Mouse (Mus musculus): ENCODE results near the gene Sdhd. TPM values are rescaled to one million over a fixed set of nuclear protein-coding genes. Genes with fewer than 3 reads are reported as not detected.
A peak's percentile ranks its signal among the peaks of the same experiment; 100 is the strongest.

Gene Sdhd
- polyA plus RNA-seq, 1 experiment from 2014 or later: 568 TPM

DNA sequence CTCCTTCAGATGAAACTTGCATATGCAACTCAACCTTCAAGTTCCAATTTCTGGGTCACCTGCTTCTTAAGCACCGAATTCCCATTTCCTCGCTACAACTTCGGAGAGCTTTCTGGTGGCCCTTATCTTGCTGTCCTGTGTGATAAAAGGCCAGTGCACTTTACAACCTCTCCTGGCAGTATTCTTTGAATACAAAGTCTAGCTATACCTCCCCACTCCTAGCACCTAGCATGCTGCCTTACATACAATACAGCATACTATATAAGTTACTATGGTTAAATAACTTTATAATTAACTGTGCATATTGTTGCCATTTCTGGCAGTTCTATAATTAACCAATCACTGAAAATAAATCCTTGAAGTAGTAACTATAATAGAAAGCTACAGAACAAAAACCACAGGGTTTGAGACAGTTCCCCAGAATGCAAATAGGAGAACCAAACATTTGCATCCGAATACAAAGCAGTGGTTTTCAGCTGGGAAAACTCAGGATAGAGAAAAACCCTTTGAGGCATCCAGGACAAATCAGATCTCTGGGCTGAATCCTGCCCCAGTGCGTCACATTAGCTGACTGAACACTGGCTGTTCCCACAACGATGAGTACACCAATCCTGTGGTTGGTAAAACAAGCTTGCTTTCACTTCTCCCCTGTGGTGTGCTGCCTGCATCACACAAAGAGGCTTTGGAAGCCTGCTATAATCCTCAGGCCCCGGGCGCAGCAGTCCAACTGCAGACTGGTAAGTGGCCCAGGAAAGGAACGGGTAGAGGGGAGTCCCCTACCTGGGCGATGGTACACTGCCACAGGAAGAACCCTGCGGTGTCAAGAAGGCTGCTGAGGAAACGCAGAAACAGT, 49.1 kb downstream of the Sdhd start, which contains the start of gene Il18:
Gene Il18, plus strand, starts transcription at position 587 of the 853 bp plus-strand sequence.
- WGBS: 21% methylated on average over 12 of the region's 12 CpGs
- no peak for ATAC-seq (ENCODE audit: extremely low read depth, insufficient number of reproducible peaks, low FRiP score, low TSS enrichment)
- peak within 1 kb of the TSS; percentile 19 for H3K4me3 ChIP-seq

DNA sequence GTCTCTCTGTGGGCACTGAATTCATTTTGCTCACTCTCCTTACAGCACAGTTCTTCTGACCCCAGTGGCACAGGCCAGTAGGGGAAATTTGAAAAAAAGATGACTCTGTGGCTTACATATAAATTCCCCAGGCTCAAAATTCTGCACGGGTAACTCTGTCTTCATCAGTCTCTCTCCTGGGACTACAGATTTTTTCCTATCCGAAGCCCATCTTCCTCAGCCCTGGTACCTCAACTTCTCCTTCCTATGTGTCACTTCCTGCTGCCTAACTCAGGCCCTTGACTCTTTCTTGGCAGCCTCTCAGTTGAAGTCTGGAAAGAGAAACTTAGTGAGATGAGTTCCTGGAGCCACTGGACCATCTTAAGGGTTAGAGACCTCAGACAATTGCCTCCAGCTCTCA, 50.1 kb downstream of the Sdhd start:
- Histone ChIP-seq H3K27me3 (replicated peaks) (no peaks in the 10 kb centered on the region), H3K4me1 (no peaks in the 10 kb centered on the region), H3K4me3 (no peak overlapping the region), H3K9me3 (no peaks in the 10 kb centered on the region), H3K27ac (replicated peaks) (no peak overlapping the region), H3K9ac (no peak overlapping the region), H3K36me3 (no peaks in the 10 kb centered on the region), H3K4me2 (no peak overlapping the region)
- no peak for ATAC-seq (ENCODE audit: extremely low read depth, insufficient number of reproducible peaks, low FRiP score, low TSS enrichment)
- WGBS: 60% methylated on average over 2 of the region's 2 CpGs

More for the DNA sequence above, 49.1 kb downstream of the Sdhd start, which contains the start of gene Il18:
- no peak within 1 kb of the TSS for H3K27ac ChIP-seq (replicated peaks)
- H3K9ac ChIP-seq: peak within 1 kb of the TSS; percentile 54; the same call in 1 of the 2 replicates
- H3K4me2 ChIP-seq: peak within 1 kb of the TSS; percentile 46
- H3K4me1 ChIP-seq: no peaks in the 10 kb centered on the region
- no peaks in the 10 kb centered on the region for H3K36me3 ChIP-seq
- H3K27me3 ChIP-seq (replicated peaks): no peaks in the 10 kb centered on the region
- H3K9me3 ChIP-seq: no peaks in the 10 kb centered on the region

DNA sequence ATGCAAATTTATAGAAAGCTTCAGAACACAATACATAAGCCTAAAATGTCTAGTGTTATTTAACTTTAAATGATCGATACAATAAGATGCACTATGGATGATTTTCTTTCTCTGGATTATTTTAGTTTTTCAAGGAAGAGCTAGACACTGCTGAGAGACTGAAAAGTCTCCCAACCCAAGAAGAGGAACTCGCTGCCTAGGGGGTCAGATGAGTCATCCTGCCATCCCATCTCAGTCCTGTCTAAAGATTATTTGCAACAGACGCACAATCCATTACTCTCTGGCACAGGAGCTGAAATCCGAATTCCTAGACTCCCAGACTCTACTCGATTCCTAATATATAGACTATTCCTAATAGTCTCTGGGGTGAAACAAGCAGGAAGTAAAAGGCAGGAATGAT, 51.4 kb downstream of the Sdhd start:
- H3K36me3 ChIP-seq: no peaks in the 10 kb centered on the region
- ATAC-seq (ENCODE audit: extremely low read depth, insufficient number of reproducible peaks, low FRiP score, low TSS enrichment): no peak
- no peak overlapping the region for H3K9ac ChIP-seq
- 65% methylated on average over 5 of the region's 5 CpGs for WGBS
- no peak overlapping the region for H3K4me3 ChIP-seq
- H3K9me3 ChIP-seq: no peaks in the 10 kb centered on the region
- no peaks in the 10 kb centered on the region for H3K27me3 ChIP-seq (replicated peaks)
- no peak overlapping the region for H3K27ac ChIP-seq (replicated peaks)
- no peaks in the 10 kb centered on the region for H3K4me1 ChIP-seq
- H3K4me2 ChIP-seq: no peak overlapping the region

DNA sequence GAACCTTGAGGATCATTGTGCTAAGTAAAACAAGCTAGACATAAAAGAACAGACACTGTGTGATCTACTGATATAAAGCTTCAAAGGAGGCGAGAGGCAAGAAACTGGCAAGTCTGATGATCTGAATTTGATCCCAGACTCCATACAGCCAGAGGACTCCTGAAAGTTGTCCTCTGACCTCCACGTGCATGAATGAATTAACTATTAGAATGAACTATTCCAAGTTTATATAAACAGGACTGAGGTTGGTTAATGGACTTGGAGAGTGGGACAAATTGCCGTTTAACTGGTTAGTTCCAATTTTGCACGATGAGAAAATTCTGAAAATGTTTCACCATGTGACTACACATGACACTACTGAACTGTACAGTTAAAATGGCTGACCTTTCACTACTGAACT, 54.7 kb downstream of the Sdhd start:
- Histone ChIP-seq H3K4me1 (no peaks in the 10 kb centered on the region), H3K36me3 (no peaks in the 10 kb centered on the region), H3K9ac (no peak overlapping the region), H3K9me3 (no peaks in the 10 kb centered on the region), H3K4me2 (no peak overlapping the region), H3K4me3 (no peak overlapping the region), H3K27me3 (replicated peaks) (no peaks in the 10 kb centered on the region), H3K27ac (replicated peaks) (no peak overlapping the region)
- WGBS: 75% methylated on average over 4 of the region's 4 CpGs
- ATAC-seq (ENCODE audit: extremely low read depth, insufficient number of reproducible peaks, low FRiP score, low TSS enrichment): no peak

DNA sequence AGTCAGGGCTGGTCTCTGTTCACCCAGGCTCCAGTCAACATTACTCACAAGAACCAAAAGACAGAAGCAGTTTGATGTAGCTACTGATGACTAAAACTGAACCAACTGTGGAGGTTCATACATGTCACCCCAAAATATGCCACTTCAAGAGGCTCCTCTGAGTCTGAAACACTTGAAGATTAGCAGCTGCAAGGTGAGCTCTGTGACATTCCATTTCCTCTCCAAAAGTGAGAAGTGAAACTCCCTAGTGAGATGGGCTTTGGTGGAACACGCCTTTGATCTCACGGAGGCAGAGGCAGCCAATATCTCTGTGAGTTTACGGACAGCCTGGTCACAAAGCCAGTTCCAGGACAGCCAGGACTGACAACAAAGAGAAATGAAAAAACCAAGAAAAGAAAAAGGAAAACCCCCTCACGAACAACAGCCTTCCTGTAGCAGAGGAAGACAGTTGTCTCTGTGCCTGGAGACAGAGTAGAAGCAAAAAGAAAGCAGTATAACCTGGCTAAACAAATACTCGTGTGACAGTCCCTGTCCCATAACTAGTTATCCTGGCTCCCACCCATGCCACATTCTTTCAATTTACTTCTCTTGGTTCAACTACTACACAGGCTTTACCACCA, 55.6 kb downstream of the Sdhd start:
- Histone ChIP-seq H3K36me3 (no peaks in the 10 kb centered on the region), H3K27me3 (replicated peaks) (no peaks in the 10 kb centered on the region), H3K9ac (no peak overlapping the region), H3K9me3 (no peaks in the 10 kb centered on the region), H3K27ac (replicated peaks) (no peak overlapping the region), H3K4me2 (no peak overlapping the region), H3K4me1 (no peaks in the 10 kb centered on the region), H3K4me3 (no peak overlapping the region)
- ATAC-seq (ENCODE audit: extremely low read depth, insufficient number of reproducible peaks, low FRiP score, low TSS enrichment): no peak
- WGBS: 23% methylated on average over 5 of the region's 5 CpGs

Other genes with a start within 250 kb of the Sdhd start
- 0.14 and 0.19 TPM in 2 replicates for gene Plet1, start 109.3 kb downstream of the Sdhd start, polyA plus RNA-seq (2015; fragmentation: Nextera tagmentation; extraction: Ambion mirVana)
- gene Pts, start 75.1 kb downstream of the Sdhd start, polyA plus RNA-seq (2015; fragmentation: Nextera tagmentation; extraction: Ambion mirVana): 76.0 and 79.3 TPM in 2 replicates
- 5.5 and 7.1 TPM in 2 replicates for gene Il18, start 49.0 kb downstream of the Sdhd start, polyA plus RNA-seq (2015; fragmentation: Nextera tagmentation; extraction: Ambion mirVana)
- 0.20 TPM in 1 of 2 replicates, not detected in the other for gene Bco2, start 48.6 kb downstream of the Sdhd start, polyA plus RNA-seq (2015; fragmentation: Nextera tagmentation; extraction: Ambion mirVana)
- gene Tex12, start 42.5 kb downstream of the Sdhd start, polyA plus RNA-seq (2015; fragmentation: Nextera tagmentation; extraction: Ambion mirVana): not detected in 2 replicates
- gene Timm8b, start 98 bp upstream of the Sdhd start, polyA plus RNA-seq (2015; fragmentation: Nextera tagmentation; extraction: Ambion mirVana): 247 and 287 TPM in 2 replicates
- 1.8 and 3.2 TPM in 2 replicates for gene Pih1d2, start 13.5 kb upstream of the Sdhd start, polyA plus RNA-seq (2015; fragmentation: Nextera tagmentation; extraction: Ambion mirVana)
- gene Nkapd1, start 13.7 kb upstream of the Sdhd start, polyA plus RNA-seq (2015; fragmentation: Nextera tagmentation; extraction: Ambion mirVana): 15.1 and 15.5 TPM in 2 replicates
- 106 and 116 TPM in 2 replicates for gene Dlat, start 56.0 kb upstream of the Sdhd start, polyA plus RNA-seq (2015; fragmentation: Nextera tagmentation; extraction: Ambion mirVana)
- gene Dixdc1, start 135.7 kb upstream of the Sdhd start, polyA plus RNA-seq (2015; fragmentation: Nextera tagmentation; extraction: Ambion mirVana): 7.5 and 8.1 TPM in 2 replicates
- 9.7 and 10.2 TPM in 2 replicates for gene 2310030G06Rik, start 142.7 kb upstream of the Sdhd start, polyA plus RNA-seq (2015; fragmentation: Nextera tagmentation; extraction: Ambion mirVana)
- gene Cryab, start 147.5 kb upstream of the Sdhd start, polyA plus RNA-seq (2015; fragmentation: Nextera tagmentation; extraction: Ambion mirVana): 1,022 and 1,124 TPM in 2 replicates
- 260 and 319 TPM in 2 replicates for gene Hspb2, start 148.5 kb upstream of the Sdhd start, polyA plus RNA-seq (2015; fragmentation: Nextera tagmentation; extraction: Ambion mirVana)
- 8.2 and 8.5 TPM in 2 replicates for gene Fdxacb1, start 164.4 kb upstream of the Sdhd start, polyA plus RNA-seq (2015; fragmentation: Nextera tagmentation; extraction: Ambion mirVana)
- gene Alg9, start 171.2 kb upstream of the Sdhd start, polyA plus RNA-seq (2015; fragmentation: Nextera tagmentation; extraction: Ambion mirVana): 27.3 and 31.9 TPM in 2 replicates
- gene 1110032A03Rik, start 171.7 kb upstream of the Sdhd start, polyA plus RNA-seq (2015; fragmentation: Nextera tagmentation; extraction: Ambion mirVana): 24.5 and 25.9 TPM in 2 replicates
- gene Ppp2r1b, start 241.5 kb upstream of the Sdhd start, polyA plus RNA-seq (2015; fragmentation: Nextera tagmentation; extraction: Ambion mirVana): 46.3 and 48.6 TPM in 2 replicates

Measured in heart, embryonic 13.5 days (tissue).